Mouse (Mus musculus): ENCODE results near the gene Mrap2. TPM values are rescaled to one million over a fixed set of nuclear protein-coding genes. Genes with fewer than 3 reads are reported as not detected.

Gene Mrap2
- polyA plus RNA-seq (2017; shearing (Covaris generic)) = not detected

DNA sequence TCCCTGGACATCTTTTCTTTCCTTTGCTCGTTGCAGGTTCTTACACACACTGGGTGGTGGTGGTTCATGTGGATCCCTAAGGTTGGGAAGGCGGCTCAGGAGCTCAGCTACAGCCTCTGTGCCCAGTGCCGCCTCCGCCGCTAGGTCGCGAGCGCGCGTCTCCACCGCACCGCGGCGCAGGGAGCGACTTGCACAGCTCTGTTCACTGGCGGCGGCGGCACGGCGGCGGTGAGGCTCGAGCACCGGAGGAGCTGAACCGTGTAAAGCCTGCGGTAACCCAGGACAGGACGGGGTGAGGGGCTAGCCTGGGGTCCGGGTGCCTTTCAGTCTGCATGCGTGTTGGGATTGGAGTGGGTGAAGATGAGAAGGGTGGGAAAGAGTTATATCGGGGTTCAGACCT lies at the start of gene Mrap2:
TSS of gene Mrap2 (plus strand) at position 201 of the 400 bp plus-strand sequence.

Other genes starting within 250 kb of the Mrap2 start
- gene Ripply2, start 128.8 kb upstream of the Mrap2 start, polyA plus RNA-seq (2017; shearing (Covaris generic)) = not detected
- gene Cyb5r4, start 122.3 kb upstream of the Mrap2 start, polyA plus RNA-seq (2017; shearing (Covaris generic)) = 68.0 TPM
- gene Cep162, start 111.2 kb downstream of the Mrap2 start, polyA plus RNA-seq (2017; shearing (Covaris generic)) = 8.7 TPM